Mouse (Mus musculus): ENCODE results near the gene Resf1.
"Not testable (repeated sequence)": the region's sequence is repeated elsewhere in the genome, so short reads cannot be mapped to it uniquely, and the experiment has no call there.

Gene Resf1

GRCm38 (mm10) chr6:149308956-149309932 lies at the start of gene Resf1:
Gene Resf1 (plus strand): TSS chr6:149309414.
- peak; percentile 90 for DNase-seq (ENCODE audit: low spot score)

GRCm38 (mm10) chr6:149260801-149261239 lies 48.4 kb upstream of the Resf1 start:
- no peak for DNase-seq (ENCODE audit: low spot score)

GRCm38 (mm10) chr6:149267951-149268350 lies 41.3 kb upstream of the Resf1 start:
- DNase-seq (ENCODE audit: low spot score) = no peak

- DNase-seq (ENCODE audit: low spot score) = no peak
These were observed 30.9 kb upstream of the Resf1 start for GRCm38 (mm10) chr6:149278248-149278731.

GRCm38 (mm10) chr6:149278866-149279265 lies 30.3 kb upstream of the Resf1 start:
- DNase-seq (ENCODE audit: low spot score) = no peak

- no peak for DNase-seq (ENCODE audit: low spot score)
These were observed 28.7 kb upstream of the Resf1 start for GRCm38 (mm10) chr6:149280511-149280910.

GRCm38 (mm10) chr6:149288190-149288589 lies 21.0 kb upstream of the Resf1 start:
- peak; percentile 21 for DNase-seq (ENCODE audit: low spot score)

GRCm38 (mm10) chr6:149303231-149303630 lies 6.0 kb upstream of the Resf1 start:
- DNase-seq (ENCODE audit: low spot score) = not testable (repeated sequence)

GRCm38 (mm10) chr6:149307092-149307491 lies 2.1 kb upstream of the Resf1 start:
- no peak for DNase-seq (ENCODE audit: low spot score)

GRCm38 (mm10) chr6:149307801-149308200 lies 1.4 kb upstream of the Resf1 start:
- DNase-seq (ENCODE audit: low spot score) = no peak

- DNase-seq (ENCODE audit: low spot score) = no peak
These were observed 1.0 kb downstream of the Resf1 start for GRCm38 (mm10) chr6:149310226-149310625.

- DNase-seq (ENCODE audit: low spot score) = no peak
These were observed 1.8 kb downstream of the Resf1 start for GRCm38 (mm10) chr6:149311044-149311443.

- DNase-seq (ENCODE audit: low spot score) = no peak
These were observed 2.6 kb downstream of the Resf1 start for GRCm38 (mm10) chr6:149311778-149312177.

GRCm38 (mm10) chr6:149312221-149312620 lies 3.0 kb downstream of the Resf1 start:
- no peak for DNase-seq (ENCODE audit: low spot score)

- no peak for DNase-seq (ENCODE audit: low spot score)
These were observed 5.7 kb downstream of the Resf1 start for GRCm38 (mm10) chr6:149314918-149315317.

GRCm38 (mm10) chr6:149323523-149324241 lies 14.5 kb downstream of the Resf1 start:
- DNase-seq (ENCODE audit: low spot score) = no peak

- DNase-seq (ENCODE audit: low spot score) = no peak
These were observed 15.0 kb downstream of the Resf1 start for GRCm38 (mm10) chr6:149324242-149324633.

GRCm38 (mm10) chr6:149329071-149329470 lies 19.9 kb downstream of the Resf1 start:
- DNase-seq (ENCODE audit: low spot score) = no peak

- DNase-seq (ENCODE audit: low spot score) = no peak
These were observed 21.1 kb downstream of the Resf1 start for GRCm38 (mm10) chr6:149330332-149330731.

- no peak for DNase-seq (ENCODE audit: low spot score)
These were observed 23.8 kb downstream of the Resf1 start for GRCm38 (mm10) chr6:149333036-149333435.

GRCm38 (mm10) chr6:149337990-149338389 lies 28.8 kb downstream of the Resf1 start:
- no peak for DNase-seq (ENCODE audit: low spot score)

- no peak for DNase-seq (ENCODE audit: low spot score)
These were observed 29.4 kb downstream of the Resf1 start for GRCm38 (mm10) chr6:149338622-149339021.

GRCm38 (mm10) chr6:149343802-149344201 lies 34.6 kb downstream of the Resf1 start:
- no peak for DNase-seq (ENCODE audit: low spot score)
